Mouse (Mus musculus) megakaryocyte progenitor cell, adult 5-6 weeks (primary cell): Measurements from ENCODE around the gene Acadl. TPM values are rescaled to one million over a fixed set of nuclear protein-coding genes. Genes with fewer than 3 reads are reported as not detected.

Source experiments
- ATAC-seq: replicated peaks from 2 replicates; pipeline ENCODE4 v1.8.0; 2016; ENCODE audit warnings: mild to moderate bottlenecking, moderate TSS enrichment, inconsistent platforms; ENCODE audit not compliant: poor library complexity
- total RNA-seq, 2 experiments: library from RNA; stranded (forward) in 1 of 2; stranded (reverse) in 1 of 2; fragments of 157-497, 149-512 nt in 1 of 2; fragments of 200-1000 nt in 1 of 2; gene quantifications; 2 replicates each; pipeline versions ENCODE4 v1.2.3 to v1.2.4; 2015 to 2017

The Acadl gene
- total RNA-seq, 2 experiments from 2014 or later = 42.3 to 89.0 TPM

- no peak for ATAC-seq
Measured at GRCm38 (mm10) chr1:66839755-66840438, 23.2 kb downstream of the Acadl start.

DNA sequence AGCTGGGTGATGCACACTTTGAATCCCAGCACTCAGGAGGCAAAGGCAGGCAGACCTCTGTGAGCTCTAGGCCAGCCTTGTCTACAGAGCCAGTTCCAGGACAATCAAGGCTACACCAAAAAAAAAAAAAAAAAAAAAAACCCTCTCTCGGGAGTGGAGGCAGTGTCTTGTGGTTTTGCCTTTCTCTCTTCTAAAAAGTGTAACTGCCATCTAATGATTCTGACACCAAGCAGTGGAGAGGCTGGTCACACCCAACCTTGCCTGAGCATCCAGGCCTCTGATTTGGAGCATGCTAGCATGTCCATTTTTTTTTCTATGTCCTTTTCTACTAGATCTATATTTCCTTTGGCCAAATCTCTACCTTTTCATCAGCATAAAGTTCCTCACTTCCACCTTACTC lies 23.9 kb downstream of the Acadl start:
- ATAC-seq = 0 out of 2 replicates have a peak, but pooled peaks have one; percentile 12

- ATAC-seq = peak; percentile 75
Measured at GRCm38 (mm10) chr1:66838184-66839042, 24.7 kb downstream of the Acadl start.

GRCm38 (mm10) chr1:66837207-66837606 lies 25.9 kb downstream of the Acadl start:
- no peak for ATAC-seq

DNA sequence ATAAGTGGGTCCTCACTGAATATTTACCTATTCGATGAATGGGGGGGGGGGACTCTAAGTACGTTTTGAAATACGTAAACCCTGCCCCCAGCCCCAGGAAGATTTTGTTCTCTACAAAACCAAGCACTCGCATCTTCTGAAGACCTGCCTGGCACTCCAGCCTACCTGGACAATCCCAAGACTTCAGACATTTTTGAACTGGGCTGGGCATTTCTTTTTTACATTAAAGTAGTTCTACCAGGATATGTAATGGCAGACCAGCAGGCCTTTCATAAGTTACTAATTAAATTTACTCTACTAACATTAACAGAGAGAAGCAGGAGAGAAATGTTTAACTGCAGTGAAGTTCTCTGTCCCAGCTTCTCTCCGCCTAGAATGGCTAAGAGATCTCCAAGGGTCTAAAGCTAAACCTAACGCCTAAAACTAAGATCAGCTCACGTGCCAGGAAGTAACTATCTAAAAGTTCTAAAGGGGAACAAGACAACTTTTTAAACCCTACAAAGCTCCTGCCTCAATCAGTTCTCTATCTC lies 30.4 kb downstream of the Acadl start:
- no peak for ATAC-seq

DNA sequence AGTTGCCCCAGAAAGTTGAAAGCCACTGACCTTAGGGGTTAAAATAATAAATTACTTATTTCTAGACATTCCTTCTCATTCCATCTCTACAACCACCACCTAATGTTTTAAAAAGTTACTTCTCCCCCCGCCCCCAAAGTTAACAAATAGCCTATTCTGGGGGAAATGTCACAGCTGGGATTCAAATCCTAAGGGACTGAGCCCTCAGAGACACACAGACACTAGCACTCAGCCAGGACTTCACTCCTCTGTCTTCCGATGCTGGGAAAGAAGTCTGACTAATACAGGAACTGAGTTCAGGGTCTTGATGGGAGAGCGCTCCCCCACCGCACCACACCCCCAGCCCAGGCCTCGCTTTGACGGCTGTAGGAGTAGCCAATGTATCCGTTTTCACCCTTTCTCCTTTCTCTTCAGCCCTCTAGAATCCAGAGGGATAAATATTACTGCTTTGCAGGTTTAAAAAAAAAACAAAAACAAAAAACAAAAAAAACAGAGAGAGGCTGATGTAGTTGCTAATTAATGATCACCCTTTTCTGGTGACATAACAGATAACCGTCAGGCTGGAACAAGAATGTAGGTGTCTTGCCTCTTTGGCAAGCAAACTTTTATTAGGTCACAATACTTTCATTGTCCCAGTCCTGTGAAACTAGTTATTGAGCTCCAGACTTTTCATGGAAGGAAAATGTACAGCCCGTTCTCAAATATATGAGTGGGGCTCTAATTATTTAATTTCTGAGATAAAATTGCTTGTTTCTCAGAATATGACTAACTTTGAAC lies 31.1 kb downstream of the Acadl start:
- no peak for ATAC-seq

DNA sequence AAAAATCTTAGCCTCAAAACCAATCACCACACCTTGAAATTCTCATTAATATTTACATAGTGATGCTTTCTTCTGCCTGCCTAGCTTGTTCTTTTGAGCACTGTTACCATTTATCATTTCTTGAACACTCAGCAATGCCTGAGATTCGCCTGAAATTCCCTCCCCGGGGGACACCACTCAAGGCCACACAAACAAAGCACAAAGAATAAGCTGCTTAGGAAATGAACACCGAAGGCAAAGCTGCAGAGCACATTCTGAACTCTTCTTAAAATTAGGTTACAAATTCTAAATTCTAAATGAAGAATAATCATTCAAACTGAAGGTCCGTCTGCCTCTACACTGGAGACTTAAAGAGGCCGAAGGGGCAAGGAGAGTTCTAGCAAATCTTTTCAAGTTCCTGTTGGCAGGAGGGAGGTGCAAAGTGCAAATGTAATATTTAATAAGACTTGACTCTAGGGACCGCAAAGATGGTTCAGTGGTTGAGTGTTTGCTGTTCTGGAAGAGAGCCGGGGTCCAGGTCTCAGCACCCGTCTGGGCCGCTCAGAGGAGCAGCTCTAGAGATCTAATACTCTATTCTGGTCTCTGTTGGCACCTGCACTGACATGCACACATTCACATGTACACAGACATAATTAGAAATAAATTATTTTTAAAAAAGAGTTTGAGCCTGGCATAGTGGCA lies 33.5 kb downstream of the Acadl start:
- ATAC-seq = no peak

- no peak for ATAC-seq
Measured at GRCm38 (mm10) chr1:66821966-66822365, 41.1 kb downstream of the Acadl start.

DNA sequence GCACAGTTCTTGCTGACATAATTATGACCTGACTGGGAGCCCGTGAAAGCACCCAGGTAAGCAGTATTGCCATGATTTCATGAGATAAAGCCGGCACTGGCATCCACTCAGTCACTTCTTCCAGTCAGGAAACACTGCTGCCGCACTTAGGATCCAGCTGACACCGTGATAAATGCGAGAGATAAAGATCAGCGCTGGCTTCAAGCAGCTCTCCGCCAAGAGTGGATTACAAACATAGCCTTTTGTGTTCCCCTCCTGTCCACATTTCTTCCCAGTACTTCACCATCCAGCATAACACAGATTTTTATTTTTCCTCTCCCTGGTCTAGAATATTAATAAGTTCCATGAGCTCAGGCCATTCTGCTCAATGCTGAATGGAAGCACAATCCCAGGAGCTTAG lies 42.8 kb downstream of the Acadl start:
- no peak for ATAC-seq

DNA sequence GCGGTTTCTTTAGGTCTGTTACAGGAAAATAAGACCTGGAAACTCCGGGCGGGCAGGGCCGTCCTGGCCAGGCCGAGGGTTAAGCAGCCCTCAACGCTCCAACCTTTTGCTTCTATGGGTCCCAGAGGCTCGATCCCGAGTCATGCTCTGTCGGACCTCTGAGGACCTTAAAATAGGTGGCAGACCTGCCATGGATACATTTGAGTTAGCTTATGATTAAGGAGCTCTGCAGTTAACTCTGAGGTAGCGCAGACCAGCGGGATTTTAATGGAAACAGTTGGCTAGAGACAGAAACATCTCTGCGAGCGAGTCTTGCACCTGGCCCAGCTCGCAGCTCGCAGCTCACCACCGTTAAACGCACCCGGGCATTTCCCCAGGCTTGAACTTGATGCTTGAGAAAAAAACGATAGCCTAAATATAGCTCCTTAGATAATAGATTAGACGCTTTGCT lies 45.2 kb downstream of the Acadl start:
- peak; percentile 0; the same call in 1 of the 2 replicates for ATAC-seq

DNA sequence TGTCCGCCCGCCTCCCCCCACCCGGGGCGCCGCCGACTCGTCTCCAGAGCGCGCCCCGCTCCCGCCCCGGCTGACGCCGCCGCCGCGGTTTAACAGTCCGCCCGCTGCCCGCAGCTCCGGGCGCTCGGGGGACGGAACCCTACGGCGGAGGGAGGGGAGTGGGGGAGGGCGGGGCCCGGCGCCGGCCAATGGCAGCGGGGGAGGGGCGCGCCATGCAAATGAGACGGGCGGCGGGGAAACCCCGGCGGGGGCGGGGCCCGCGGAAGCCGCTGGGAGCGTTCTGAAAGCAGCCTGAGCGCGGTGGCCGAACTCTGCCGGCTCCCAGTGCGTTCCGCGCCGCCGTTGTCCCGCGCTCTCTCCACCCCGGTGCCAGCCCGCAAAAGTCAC lies 45.6 kb downstream of the Acadl start, which contains the start of gene Kansl1l:
Gene Kansl1l (minus strand): TSS at position 110 of the 387 bp plus-strand sequence.
- ATAC-seq = peak; percentile 49

GRCm38 (mm10) chr1:66816837-66817452 lies 46.1 kb downstream of the Acadl start:
- ATAC-seq = peak; percentile 33

GRCm38 (mm10) chr1:66815941-66816777 lies 46.9 kb downstream of the Acadl start:
- ATAC-seq = peak; percentile 58

- ATAC-seq = no peak
Measured at GRCm38 (mm10) chr1:66814756-66815155, 48.3 kb downstream of the Acadl start.

- no peak for ATAC-seq
Measured at GRCm38 (mm10) chr1:66813191-66813590, 49.9 kb downstream of the Acadl start.

DNA sequence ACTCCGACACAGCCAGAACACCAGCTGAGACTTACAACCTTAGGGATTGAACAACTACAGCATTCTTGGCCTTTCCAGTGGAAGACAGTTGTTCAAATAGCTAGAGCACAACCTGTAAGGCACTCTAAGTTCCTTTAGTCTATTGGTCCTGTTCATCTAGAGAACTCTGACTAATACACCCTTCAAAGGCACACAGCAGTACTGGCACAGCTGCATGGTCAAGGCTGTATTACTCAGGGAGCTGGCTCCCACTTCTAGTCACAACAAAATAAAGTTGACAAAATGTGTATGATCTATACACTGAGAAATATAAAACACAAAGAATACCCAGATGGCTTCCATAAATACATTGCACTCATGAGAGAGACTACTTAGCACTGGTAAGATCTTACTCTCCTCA lies 56.3 kb downstream of the Acadl start:
- no peak for ATAC-seq

DNA sequence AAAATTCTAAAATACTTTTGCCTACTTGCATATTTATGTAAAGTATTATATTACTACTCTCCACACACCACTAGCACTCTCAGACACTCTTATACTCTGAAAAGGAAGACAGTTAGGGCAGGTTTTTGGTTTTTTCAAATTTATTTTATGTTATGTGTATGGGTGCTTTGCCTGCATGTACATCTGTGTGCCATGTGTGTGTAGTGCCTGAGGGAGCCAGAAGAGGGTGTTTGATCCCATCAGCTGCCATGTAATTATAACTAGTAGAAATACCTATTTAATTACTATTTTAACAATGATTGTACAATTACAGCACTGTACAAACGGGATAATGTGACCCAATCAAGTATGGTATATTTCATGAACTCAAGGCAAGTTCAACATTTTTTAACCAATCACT lies 57.7 kb downstream of the Acadl start:
- ATAC-seq = peak; percentile 71

GRCm38 (mm10) chr1:66804710-66805109 lies 58.4 kb downstream of the Acadl start:
- ATAC-seq = peak; percentile 60; the same call in 1 of the 2 replicates

DNA sequence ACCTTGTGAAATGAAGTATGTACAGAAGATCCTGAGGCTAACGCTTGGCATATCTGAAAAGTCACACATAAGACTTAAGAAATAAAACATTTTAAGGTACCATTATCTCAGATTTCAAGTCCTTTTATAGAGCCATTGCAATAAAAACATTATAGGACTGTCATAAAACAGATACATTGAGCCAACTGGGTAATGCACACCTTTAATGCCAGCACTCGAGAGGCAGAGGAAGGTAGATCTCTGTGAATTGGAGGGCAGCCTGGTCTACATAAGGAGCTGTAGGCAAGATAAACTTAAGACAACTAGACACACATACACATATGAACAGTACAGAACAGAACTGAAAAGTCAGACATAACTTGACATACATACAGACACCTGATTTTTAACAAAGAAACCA lies 65.1 kb downstream of the Acadl start:
- ATAC-seq = no peak
